Mouse (Mus musculus) lung, postnatal 0 days (tissue): ENCODE measurements around the gene Vmn1r1. TPM values are rescaled to one million over a fixed set of nuclear protein-coding genes. Genes with fewer than 3 reads are reported as not detected.

Source experiments
- ATAC-seq: fragments of 200-750 bp; cut with Nextera tagmentation; 2 replicates; pipeline ENCODE4 v1.8.0; 2017; ENCODE audit warnings: moderate library complexity
- DNase-seq: peaks from one replicate; pipeline ENCODE4 v3.0.0-alpha.2; 2016; ENCODE audit warnings: low spot score
- H3K27ac ChIP-seq: fragments of 300-500 bp; sonication (generic); 2 replicates; pipeline ENCODE4 v1.5.1; 2014; ENCODE audit warnings: antibody characterized with exemption, mild to moderate bottlenecking, low read length, mixed read lengths
- H3K27me3 ChIP-seq: fragments of 300-500 bp; sonication (generic); replicated peaks from 2 replicates; pipeline ENCODE4 v1.6.1; 2014; ENCODE audit warnings: low read length, mixed read lengths; ENCODE audit not compliant: insufficient read depth
- H3K36me3 ChIP-seq: fragments of 300-500 bp; sonication (generic); 2 replicates; pipeline ENCODE4 v1.6.1; 2014; ENCODE audit warnings: low read length, mixed read lengths; ENCODE audit not compliant: insufficient read depth
- H3K4me1 ChIP-seq: fragments of 300-500 bp; sonication (generic); 2 replicates; pipeline ENCODE4 v1.6.1; 2014; ENCODE audit warnings: antibody characterized with exemption, low read depth, low read length, mixed read lengths; ENCODE audit not compliant: insufficient read depth
- H3K4me2 ChIP-seq: fragments of 300-500 bp; sonication (generic); replicated peaks from 2 replicates; pipeline ENCODE4 v1.6.1; 2014; ENCODE audit warnings: low read depth, mild to moderate bottlenecking, low read length, moderate library complexity, mixed read lengths
- H3K4me3 ChIP-seq: fragments of 300-500 bp; sonication (generic); 2 replicates; pipeline ENCODE4 v1.5.1; 2014; ENCODE audit warnings: low read depth, low read length
- H3K9ac ChIP-seq: fragments of 300-500 bp; sonication (generic); replicated peaks from 2 replicates; pipeline ENCODE4 v1.6.1; 2014; ENCODE audit warnings: low read depth, mild to moderate bottlenecking
- H3K9me3 ChIP-seq: fragments of 300-500 bp; sonication (generic); 2 replicates; pipeline ENCODE4 v1.6.1; 2016; ENCODE audit warnings: low read length, mixed read lengths
- CTCF ChIP-seq: IDR thresholded peaks from 2 replicates; pipeline ENCODE4 v1.5.1; 2016; ENCODE audit warnings: antibody characterized with exemption, mild to moderate bottlenecking
- EP300 ChIP-seq: IDR thresholded peaks from 2 replicates; pipeline ENCODE4 v1.6.1; 2016; ENCODE audit warnings: antibody characterized with exemption, mild to moderate bottlenecking, control low read depth
- WGBS: fragments of 180-500 bp; shearing (Covaris S2); extraction: QIAGEN DNeasy Blood & Tissue Kit; methylation state at CpG from one replicate; pipeline ENCODE4 v1.1.7; 2014; 5-methylcytosine and 5-hydroxymethylcytosine counted together
- polyA plus RNA-seq: library from polyadenylated mRNA; unstranded; fragments of >200 nt; fragmentation: Nextera tagmentation; extraction: Ambion mirVana; gene quantifications from 2 replicates; pipeline ENCODE4 v1.2.1, GENCODE M21; 2015

The Vmn1r1 gene
- polyA plus RNA-seq, 1 experiment from 2014 or later = not detected

- no peak for ATAC-seq
- H3K4me3 ChIP-seq = no peak overlapping the region
- no peak overlapping the region for H3K27ac ChIP-seq
- no peak for DNase-seq
- H3K4me2 ChIP-seq = no peak overlapping the region
- H3K36me3 ChIP-seq = no peaks in the 10 kb centered on the region
- H3K27me3 ChIP-seq = no peaks in the 10 kb centered on the region
- no peaks in the 10 kb centered on the region for H3K9me3 ChIP-seq
- 56% methylated on average over 3 of the region's 3 CpGs for WGBS
- TF ChIP-seq CTCF (no peak), EP300 (no peak)
- H3K9ac ChIP-seq = no peak overlapping the region
- no peaks in the 10 kb centered on the region for H3K4me1 ChIP-seq
Measured at GRCm38 (mm10) chr1:182105023-182105422, 59.3 kb downstream of the Vmn1r1 start.

Other genes starting within 250 kb of the Vmn1r1 start
- gene Enah, start 144.5 kb downstream of the Vmn1r1 start, polyA plus RNA-seq = 8.9 and 10.6 TPM in 2 replicates
- gene Srp9, start 39.7 kb downstream of the Vmn1r1 start, polyA plus RNA-seq = 146 and 148 TPM in 2 replicates
- 194 and 219 TPM in 2 replicates for gene Degs1, start 118.3 kb upstream of the Vmn1r1 start, polyA plus RNA-seq
- 9.8 and 12.5 TPM in 2 replicates for gene Fbxo28, start 177.1 kb upstream of the Vmn1r1 start, polyA plus RNA-seq
- gene Trp53bp2, start 244.7 kb upstream of the Vmn1r1 start, polyA plus RNA-seq = 27.0 and 30.1 TPM in 2 replicates